Mouse (Mus musculus) lung, postnatal 0 days (tissue): Measurements from ENCODE around the gene Kcnj5.

Experiments
- CTCF ChIP-seq: IDR thresholded peaks from 2 replicates; pipeline ENCODE4 v1.5.1; 2016; ENCODE audit warnings: antibody characterized with exemption, mild to moderate bottlenecking
- EP300 ChIP-seq: IDR thresholded peaks from 2 replicates; pipeline ENCODE4 v1.6.1; 2016; ENCODE audit warnings: antibody characterized with exemption, mild to moderate bottlenecking, control low read depth

DNA sequence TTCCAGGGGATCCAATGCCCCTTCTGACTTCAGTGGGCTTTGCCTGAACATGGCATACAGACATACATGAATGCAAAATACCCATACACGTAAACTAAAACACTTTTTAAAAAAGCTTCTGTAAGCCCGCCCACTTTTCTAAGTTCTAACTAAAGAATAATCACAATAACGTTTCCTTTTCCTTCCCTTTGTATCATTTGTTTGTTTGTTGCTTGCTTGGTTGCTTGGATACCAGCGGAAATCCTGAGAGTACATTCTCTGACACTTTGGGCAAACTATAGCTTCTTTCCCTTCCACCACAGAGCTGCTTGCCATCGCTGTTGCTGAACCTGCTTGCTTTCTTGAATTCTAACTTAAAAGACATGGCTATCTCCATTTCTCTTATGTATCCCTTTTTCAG is 13.0 kb downstream of the Kcnj5 start:
- TF ChIP-seq CTCF (no peak), EP300 (0 out of 2 replicates have a peak, but pooled peaks have one; percentile 21)
